Mouse (Mus musculus): ENCODE results near the gene Cldn10.

- TF ChIP-seq CTCF (IDR thresholded peaks at IDR 0.05; ENCODE audit: extremely low read depth, insufficient read length, insufficient replicate concordance, low read depth, low read length): no peak
- TF ChIP-seq POLR2A (IDR thresholded peaks at IDR 0.05; ENCODE audit: low read depth, low read length): no peak
These were observed 63.0 kb downstream of the Cldn10 start for GRCm38 (mm10) chr14:118850696-118851035.
